Mouse (Mus musculus) gastrocnemius, postnatal 25 days (tissue): ENCODE measurements around the gene Tdrd9. TPM values are rescaled to one million over a fixed set of nuclear protein-coding genes. Genes with fewer than 3 reads are reported as not detected.

Source experiments
- DNase-seq: peaks from one replicate; pipeline ENCODE4 v3.0.0; 2022
- total RNA-seq, 2 experiments: library from RNA; stranded (reverse); gene quantifications; 1 replicate in 1 of 2; 2 replicates in 1 of 2; pipeline ENCODE4 v1.2.3; 2021

The Tdrd9 gene
- total RNA-seq, 2 experiments from 2014 or later = 0.08 to 0.46 TPM

GRCm38 (mm10) chr12:111963339-111963738 is 8.0 kb upstream of the Tdrd9 start:
- no peak for DNase-seq

GRCm38 (mm10) chr12:111966683-111967173 is 4.6 kb upstream of the Tdrd9 start, which contains the start of gene Atp5mpl:
Gene Atp5mpl, minus strand, starts transcription at chr12:111966977.
- DNase-seq = peak; percentile 92

GRCm38 (mm10) chr12:111970085-111970484 is 1.3 kb upstream of the Tdrd9 start:
- no peak for DNase-seq

DNA sequence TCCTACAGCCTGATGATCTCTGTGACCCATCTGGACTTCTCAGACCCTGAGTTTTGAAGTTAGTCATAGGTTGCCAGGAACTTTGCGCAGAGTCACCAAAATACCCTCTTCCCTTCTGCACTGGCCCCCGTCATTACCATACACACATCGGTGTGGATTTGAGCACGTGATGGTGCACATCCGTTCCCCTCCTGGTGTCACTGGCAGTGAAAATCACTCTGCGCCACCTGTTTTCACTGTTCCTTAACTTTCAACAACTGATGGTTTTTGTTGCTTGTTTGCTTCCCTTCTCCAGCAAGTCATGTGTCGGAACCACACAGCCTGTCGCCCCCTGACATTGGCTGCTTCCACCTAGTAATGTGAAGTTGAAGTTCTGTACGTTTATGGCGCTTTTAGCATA is 1.1 kb downstream of the Tdrd9 start:
- DNase-seq = no peak

GRCm38 (mm10) chr12:111974578-111974977 is 3.2 kb downstream of the Tdrd9 start:
- DNase-seq = no peak

DNA sequence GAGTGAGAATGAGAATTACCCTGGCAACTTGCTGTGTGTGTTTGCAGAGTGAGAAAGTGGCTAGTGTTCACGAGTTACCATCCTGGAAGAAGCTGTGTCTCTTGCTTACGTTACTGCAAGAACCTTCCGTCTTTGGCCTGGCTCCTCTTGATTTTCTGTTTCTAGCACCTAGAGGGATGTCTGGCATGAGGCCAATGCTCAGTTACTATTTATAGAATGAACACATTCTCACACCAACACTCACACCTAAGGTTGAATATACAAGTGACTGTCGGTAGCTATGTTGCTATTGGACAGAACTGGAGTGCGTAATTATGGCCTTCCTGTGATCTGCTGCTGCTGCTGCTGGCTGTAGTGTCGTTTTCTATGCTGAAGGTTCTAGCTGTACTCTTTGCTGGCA is 5.8 kb downstream of the Tdrd9 start:
- DNase-seq = no peak

DNA sequence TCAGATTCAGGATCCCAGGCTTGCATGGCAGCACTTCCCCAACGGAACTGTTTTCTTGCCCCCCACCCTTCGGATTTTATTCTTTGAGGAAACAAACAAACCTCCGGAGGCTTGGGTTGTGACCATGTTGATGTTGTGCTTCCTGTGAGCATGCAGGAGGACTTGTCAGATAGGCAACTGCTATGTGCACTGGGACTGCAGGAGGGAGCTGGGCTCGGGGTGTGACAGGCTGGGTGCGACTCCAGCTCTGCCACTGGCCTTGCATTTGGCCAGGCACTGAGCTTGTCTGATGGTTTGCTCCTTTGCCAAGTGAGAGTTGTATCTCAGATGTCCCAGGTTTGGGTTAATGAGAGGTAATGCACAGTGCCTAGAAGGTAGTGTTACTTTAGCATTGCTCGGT is 6.9 kb downstream of the Tdrd9 start:
- DNase-seq = no peak

DNA sequence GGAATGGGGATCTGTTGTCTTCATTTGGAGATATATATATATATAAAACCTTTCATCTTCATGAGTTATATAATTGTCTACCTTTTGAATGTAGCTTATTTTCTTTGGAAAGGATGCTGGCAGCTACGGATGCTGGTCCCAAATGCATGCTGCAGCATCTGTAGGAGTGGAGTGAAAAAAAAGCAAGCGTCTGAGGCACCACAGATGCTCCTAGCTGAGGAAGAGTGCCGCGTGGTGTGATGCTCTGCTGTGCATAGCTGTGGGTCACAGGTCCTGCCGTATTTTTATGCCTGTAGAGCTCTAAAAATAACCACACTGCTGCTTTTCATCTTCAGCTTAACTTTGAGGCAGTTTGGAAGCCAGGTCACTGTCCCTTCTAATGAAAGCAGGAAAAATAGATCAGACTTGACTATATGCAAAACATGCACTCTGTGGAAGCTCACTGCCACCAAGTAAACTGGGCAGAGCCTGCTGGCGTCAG is 9.6 kb downstream of the Tdrd9 start, which contains the start of gene Rd3l:
Gene Rd3l, minus strand, starts transcription at position 431 of the 481 bp plus-strand sequence.
- no peak for DNase-seq

- DNase-seq = no peak
Observed at GRCm38 (mm10) chr12:111981831-111982230, 10.5 kb downstream of the Tdrd9 start.

DNA sequence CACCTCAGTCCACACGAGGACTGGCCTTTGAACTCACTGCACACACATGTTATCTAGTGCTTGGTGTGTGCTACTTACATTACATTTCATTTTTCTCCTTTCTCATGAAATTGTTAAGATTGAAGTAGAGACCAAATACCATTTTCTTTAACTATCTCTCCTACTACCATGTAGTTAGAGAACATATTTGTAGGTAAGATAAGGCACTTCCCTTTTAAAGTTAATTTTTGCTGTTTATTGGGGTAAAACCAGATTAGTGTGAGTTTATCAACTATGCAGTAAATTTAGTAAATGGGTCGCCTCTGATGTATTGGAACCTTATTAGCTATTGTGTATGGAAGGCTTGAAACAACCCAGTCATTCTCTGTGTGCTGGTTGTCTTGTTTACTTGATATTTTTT is 11.8 kb downstream of the Tdrd9 start:
- DNase-seq = no peak

GRCm38 (mm10) chr12:111986756-111987155 is 15.4 kb downstream of the Tdrd9 start:
- DNase-seq = no peak

- DNase-seq = no peak
Observed at GRCm38 (mm10) chr12:111992626-111993025, 21.3 kb downstream of the Tdrd9 start.

DNA sequence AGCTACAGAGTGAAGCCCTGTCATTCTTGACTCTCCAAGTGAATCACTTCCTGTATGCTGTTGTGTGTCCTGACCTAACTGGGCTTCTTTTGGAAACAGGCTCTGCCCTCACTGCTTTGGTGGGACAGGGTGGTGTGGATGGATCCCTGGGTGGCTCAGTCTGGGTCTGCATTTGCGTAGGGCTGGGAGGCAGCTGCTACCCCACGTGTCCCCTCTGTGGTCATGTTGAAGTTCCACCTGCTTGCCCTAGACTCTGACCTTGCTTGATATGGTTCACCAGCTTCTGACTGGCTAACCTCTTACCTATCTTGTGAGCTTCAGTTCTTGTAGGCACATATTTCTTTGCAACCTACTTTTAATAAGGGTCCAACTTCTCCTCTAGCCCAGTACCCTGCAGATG is 23.8 kb downstream of the Tdrd9 start:
- no peak for DNase-seq

GRCm38 (mm10) chr12:111999735-112000134 is 28.4 kb downstream of the Tdrd9 start:
- DNase-seq = no peak

GRCm38 (mm10) chr12:112001223-112001622 is 29.9 kb downstream of the Tdrd9 start:
- no peak for DNase-seq

DNA sequence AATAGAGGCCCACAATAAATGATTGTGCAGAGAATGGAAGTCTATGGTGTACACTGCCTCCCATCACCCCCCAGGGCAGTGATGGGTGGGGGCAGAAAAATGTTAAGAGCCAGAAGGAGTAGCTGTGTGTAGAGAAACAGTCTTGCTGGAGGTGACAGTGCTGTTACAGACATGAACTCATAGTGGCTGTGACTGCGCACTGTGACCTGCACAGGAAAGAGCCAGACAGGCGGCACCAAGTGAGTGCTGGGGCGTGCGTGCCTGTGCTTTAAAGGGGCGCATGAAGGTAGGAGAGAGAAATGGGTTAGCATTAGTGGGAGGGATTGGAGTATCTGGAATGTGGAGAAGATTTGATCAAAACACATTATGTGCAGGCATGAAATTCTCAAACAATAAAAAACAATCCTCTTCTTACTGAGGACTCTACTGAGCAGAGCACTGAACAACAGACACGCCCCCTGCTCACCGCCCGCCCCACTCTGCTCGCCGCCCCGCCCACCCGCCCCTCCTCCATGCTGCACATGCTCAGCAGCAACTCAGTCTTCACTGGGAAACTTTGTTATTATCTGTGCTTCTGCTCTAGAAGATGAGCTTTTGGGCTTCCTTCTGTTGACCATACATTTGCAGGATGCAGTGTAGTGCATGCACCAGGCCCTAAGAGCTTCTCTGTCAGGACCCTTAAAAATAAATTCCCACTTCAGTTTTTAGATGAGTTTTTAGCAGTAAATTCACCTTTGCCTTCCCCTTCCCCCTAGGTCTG is 41.3 kb downstream of the Tdrd9 start:
- no peak for DNase-seq

- DNase-seq = no peak
Observed at GRCm38 (mm10) chr12:112013271-112013801, 42.0 kb downstream of the Tdrd9 start.

GRCm38 (mm10) chr12:112016346-112016745 is 45.0 kb downstream of the Tdrd9 start:
- no peak for DNase-seq

DNA sequence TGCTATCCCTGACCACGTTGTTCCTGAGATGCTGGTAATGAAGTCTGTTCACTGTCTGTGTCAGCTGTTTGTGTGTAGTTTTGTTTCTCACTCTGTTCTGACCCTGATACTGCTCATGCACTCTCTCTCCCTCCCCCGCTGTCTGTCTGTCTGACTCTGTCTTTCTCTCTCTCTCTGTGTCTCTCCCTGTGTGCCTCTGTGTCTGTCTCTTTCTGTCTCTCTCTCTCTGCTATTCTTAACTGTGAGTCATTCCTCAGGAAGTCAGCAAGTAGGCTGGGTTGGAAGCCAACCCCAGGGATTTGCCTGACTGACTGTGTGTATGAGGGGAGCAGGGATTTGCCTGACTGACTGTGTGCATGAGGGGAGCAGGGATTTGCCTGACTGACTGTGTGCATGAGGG is 51.9 kb downstream of the Tdrd9 start:
- no peak for DNase-seq

GRCm38 (mm10) chr12:112024581-112025310 is 53.4 kb downstream of the Tdrd9 start:
- DNase-seq = no peak

DNA sequence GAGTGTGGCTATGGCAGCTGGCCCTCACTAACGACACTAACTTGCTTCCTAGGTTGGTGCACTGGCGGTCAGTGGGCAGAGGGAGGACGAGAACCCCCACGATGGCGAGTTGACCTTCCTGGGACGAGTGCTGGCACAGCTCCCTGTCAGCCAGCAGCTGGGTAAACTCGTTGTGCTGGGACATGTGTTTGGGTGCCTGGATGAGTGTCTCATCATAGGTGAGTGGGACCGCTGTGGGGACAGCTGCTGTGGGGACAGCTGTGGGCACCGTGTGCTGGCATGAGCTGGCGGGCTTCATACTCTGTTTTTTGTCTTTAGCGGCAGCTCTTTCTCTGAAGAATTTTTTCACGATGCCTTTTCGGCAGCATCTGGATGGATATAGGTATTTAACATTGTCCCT is 54.1 kb downstream of the Tdrd9 start:
- DNase-seq = no peak

- no peak for DNase-seq
Observed at GRCm38 (mm10) chr12:112025907-112026645, 54.7 kb downstream of the Tdrd9 start.
